Mouse (Mus musculus) ES-Bruce4 (cell line): ENCODE results near the gene Fank1. TPM values are rescaled to one million over a fixed set of nuclear protein-coding genes. Genes with fewer than 3 reads are reported as not detected.

ENCODE experiments used
- H3K27ac ChIP-seq: 2 replicates; pipeline ENCODE4 v1.5.1; 2012; ENCODE audit warnings: low read length, inconsistent platforms; ENCODE audit not compliant: insufficient read depth
- H3K27me3 ChIP-seq: 2 replicates; pipeline ENCODE4 v1.6.1; 2012; ENCODE audit warnings: mild to moderate bottlenecking, low read length, inconsistent platforms; ENCODE audit not compliant: control insufficient read depth, poor library complexity, insufficient read depth, severe bottlenecking
- H3K36me3 ChIP-seq: 2 replicates; pipeline ENCODE4 v1.6.1; 2012; ENCODE audit warnings: inconsistent platforms, mild to moderate bottlenecking, low read length, moderate library complexity; ENCODE audit not compliant: control insufficient read depth, poor library complexity, insufficient read depth, severe bottlenecking
- H3K4me1 ChIP-seq: one replicate; pipeline ENCODE4 v1.8.1; 2011; ENCODE audit warnings: low read length; ENCODE audit not compliant: control insufficient read depth, insufficient read depth
- H3K4me3 ChIP-seq: 2 replicates; pipeline ENCODE4 v1.5.1; 2011; ENCODE audit warnings: low read depth, mild to moderate bottlenecking, low read length
- H3K9ac ChIP-seq: 2 replicates; pipeline ENCODE4 v1.6.1; 2012; ENCODE audit warnings: low read depth, mild to moderate bottlenecking, inconsistent platforms; ENCODE audit not compliant: poor library complexity, severe bottlenecking
- H3K9me3 ChIP-seq: replicated peaks from 2 replicates; pipeline ENCODE4 v1.6.1; 2012; ENCODE audit warnings: mild to moderate bottlenecking, low read length, inconsistent platforms; ENCODE audit not compliant: control insufficient read depth, poor library complexity, insufficient read depth, severe bottlenecking
- CTCF ChIP-seq: IDR thresholded peaks from one replicate; pipeline ENCODE4 v1.8.1; 2011; ENCODE audit warnings: low read depth, low read length
- EP300 ChIP-seq: IDR thresholded peaks from 2 replicates; pipeline ENCODE4 v1.6.1; 2011; ENCODE audit warnings: low read depth, low read length; ENCODE audit not compliant: insufficient read depth
- POLR2A ChIP-seq: IDR thresholded peaks from one replicate; pipeline ENCODE4 v1.8.1; 2011; ENCODE audit warnings: low read length; ENCODE audit not compliant: insufficient read depth
- polyA plus RNA-seq: library from polyadenylated mRNA; stranded (reverse); fragments of >200 nt; gene quantifications from 2 replicates; pipeline ENCODE4 v1.2.4, GENCODE M21; 2011; ENCODE audit warnings: low read depth; ENCODE audit not compliant: missing spikeins, insufficient read depth, insufficient read length

Fank1 gene
- polyA plus RNA-seq, 1 experiment, result 3.1 TPM

DNA sequence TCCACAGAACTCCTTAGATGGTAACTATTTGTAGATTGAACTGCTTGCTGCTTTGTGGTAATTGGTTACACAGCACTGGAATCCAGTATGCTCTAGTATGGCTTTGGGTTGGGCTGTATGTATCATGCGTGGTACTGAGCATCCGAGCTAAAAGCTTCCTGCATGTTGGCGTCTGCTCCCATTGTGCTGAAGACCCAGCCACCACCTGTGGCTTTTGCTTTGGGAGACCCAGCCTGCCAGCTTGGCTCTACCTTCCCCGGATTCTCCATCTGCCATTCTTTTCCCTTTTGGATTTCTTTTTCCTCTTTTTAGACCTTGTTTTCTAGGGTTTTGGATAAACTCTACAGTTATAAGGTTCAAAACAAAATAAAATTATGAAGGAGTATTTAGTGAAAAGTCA, 13.5 kb downstream of the Fank1 start:
- H3K9me3 ChIP-seq, result no peaks in the 10 kb centered on the region
- H3K27ac ChIP-seq, result no peak overlapping the region
- H3K4me1 ChIP-seq, result no peaks in the 10 kb centered on the region
- H3K36me3 ChIP-seq, result no peaks in the 10 kb centered on the region
- H3K27me3 ChIP-seq, result no peaks in the 10 kb centered on the region
- TF ChIP-seq POLR2A, result no peak
- TF ChIP-seq CTCF, result no peak
- no peak for TF ChIP-seq EP300
- H3K4me3 ChIP-seq, result no peak overlapping the region
- no peak overlapping the region for H3K9ac ChIP-seq

DNA sequence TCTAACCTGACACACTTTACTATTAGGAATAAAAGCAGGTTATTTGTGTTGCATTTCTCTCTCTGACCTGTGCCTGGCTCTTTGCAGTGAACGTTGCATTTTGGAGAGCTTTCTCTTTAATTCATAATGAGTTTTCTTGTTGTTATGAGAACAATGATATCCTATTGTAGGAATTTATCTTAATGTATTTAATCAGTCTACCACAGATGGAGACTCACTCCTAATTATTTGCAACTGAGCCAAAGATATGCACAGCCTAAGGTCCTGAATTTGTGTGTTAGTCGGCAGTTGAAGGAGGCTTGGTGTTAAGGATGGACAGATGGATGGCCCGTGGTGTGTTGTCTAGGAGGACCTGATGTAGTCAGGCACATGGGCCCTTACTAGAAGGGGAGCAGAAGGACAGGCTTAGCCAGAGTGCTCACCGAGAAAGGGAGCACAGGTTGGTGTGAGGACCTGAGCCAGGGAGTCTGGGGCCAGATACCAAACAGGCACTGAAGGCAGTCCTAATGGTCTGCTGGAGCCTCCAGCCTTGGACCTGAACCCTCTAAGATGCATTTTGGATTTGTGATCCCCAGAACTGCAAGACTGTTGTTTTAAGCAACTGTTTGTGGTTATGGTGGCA, 14.1 kb downstream of the Fank1 start:
- H3K4me1 ChIP-seq, result no peaks in the 10 kb centered on the region
- TF ChIP-seq EP300, result no peak
- no peak for TF ChIP-seq CTCF
- no peak for TF ChIP-seq POLR2A

DNA sequence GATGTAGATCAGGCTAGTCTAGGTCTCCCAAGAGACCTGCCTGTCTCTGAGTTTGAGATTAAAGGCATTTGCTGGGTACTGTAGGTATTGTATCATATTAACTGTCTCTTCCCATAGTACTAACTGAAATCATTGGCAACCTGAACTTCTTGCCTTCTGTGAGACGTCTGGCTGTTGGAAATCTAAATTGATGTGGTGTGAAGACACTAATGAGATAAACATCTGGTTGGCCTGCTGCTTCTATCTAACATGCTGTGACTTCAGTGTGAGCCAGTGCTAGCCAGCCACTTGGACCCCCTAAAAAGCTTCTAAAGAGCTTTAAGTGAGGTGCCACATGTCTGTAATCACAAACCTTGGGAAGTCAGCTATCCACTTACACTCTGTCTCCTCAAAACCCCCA, 16.1 kb downstream of the Fank1 start:
- Histone ChIP-seq H3K27me3 (no peaks in the 10 kb centered on the region), H3K27ac (no peak overlapping the region), H3K4me3 (no peak overlapping the region), H3K9me3 (no peaks in the 10 kb centered on the region), H3K36me3 (no peaks in the 10 kb centered on the region), H3K9ac (no peak overlapping the region), H3K4me1 (no peaks in the 10 kb centered on the region)
- no peak for TF ChIP-seq CTCF
- TF ChIP-seq POLR2A, result no peak
- TF ChIP-seq EP300, result no peak

More for the DNA sequence above, 14.1 kb downstream of the Fank1 start:
- no peak overlapping the region for H3K27ac ChIP-seq
- no peak overlapping the region for H3K4me3 ChIP-seq
- H3K9ac ChIP-seq, result no peak overlapping the region
- no peaks in the 10 kb centered on the region for H3K36me3 ChIP-seq
- no peaks in the 10 kb centered on the region for H3K27me3 ChIP-seq
- H3K9me3 ChIP-seq, result no peaks in the 10 kb centered on the region

DNA sequence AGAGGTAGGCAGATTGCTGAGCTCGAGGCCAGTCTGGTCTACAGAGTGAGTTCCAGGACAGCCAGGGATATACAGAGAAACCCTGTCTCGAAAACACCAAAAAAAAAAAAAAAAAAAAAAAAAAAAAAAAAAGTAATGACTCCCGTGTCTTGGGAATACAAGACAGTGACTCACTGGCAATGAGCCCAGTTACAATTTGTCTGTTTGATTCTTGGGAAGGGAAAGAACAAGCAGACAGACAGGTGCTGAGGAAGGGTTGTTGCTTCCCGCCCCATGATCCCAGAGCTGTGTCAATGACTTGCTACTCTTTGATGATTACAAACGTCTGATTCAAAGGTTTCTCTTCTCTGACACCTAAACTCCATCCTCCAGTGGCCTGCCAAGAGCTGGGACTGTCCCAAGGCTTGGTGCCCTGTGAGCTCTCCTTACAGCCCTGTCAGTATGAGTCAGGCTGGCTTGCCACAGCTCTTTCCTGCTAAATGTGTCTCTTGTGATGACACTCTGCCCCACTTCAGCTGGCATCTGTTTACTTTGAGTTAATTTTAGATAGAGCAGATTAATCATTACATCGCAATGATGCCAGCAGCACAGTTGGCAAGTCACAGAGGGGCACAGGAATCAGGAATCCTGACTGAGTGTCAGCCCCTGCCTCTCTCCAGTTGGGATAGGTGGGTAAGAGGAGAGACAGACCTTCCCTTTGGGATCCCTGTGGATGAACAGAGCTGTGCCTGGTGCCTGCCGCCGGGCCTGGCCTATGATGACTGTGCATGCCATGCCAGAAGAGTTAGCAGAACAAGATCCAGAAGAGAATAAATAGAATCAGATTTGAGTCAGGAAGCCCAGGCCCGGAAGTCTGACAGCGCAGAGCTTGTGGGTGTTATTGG, 16.8 kb downstream of the Fank1 start:
- TF ChIP-seq CTCF (no peak), POLR2A (no peak), EP300 (no peak)
- H3K9ac ChIP-seq, result no peak overlapping the region
- H3K4me1 ChIP-seq, result no peaks in the 10 kb centered on the region
- H3K36me3 ChIP-seq, result no peaks in the 10 kb centered on the region
- H3K9me3 ChIP-seq, result no peaks in the 10 kb centered on the region
- no peak overlapping the region for H3K4me3 ChIP-seq
- no peaks in the 10 kb centered on the region for H3K27me3 ChIP-seq
- H3K27ac ChIP-seq, result no peak overlapping the region

DNA sequence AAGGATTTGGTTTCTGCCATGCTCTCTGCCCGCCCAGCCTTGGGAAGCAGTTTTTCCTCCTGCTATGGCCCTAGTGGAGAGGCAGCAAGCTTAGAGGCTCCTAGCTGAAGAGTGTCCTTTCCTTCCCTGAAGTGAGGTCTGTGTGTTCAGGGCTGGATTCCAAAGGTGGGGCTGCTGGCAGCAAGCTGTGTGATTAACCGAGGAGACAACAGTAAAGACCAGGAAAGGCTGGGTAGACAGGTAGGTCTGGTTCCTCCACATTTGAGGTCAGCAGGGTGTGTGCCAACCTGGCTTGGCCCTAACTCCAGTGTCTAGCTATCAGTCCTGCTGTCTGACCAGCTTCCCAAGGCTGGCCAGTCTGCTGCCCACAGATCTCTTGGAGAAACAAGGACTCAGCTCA, 18.1 kb downstream of the Fank1 start:
- no peaks in the 10 kb centered on the region for H3K36me3 ChIP-seq
- H3K27me3 ChIP-seq, result no peaks in the 10 kb centered on the region
- no peak for TF ChIP-seq EP300
- no peak for TF ChIP-seq POLR2A
- TF ChIP-seq CTCF, result no peak
- H3K4me1 ChIP-seq, result no peaks in the 10 kb centered on the region
- no peaks in the 10 kb centered on the region for H3K9me3 ChIP-seq
- H3K4me3 ChIP-seq, result no peak overlapping the region
- H3K27ac ChIP-seq, result no peak overlapping the region
- no peak overlapping the region for H3K9ac ChIP-seq

DNA sequence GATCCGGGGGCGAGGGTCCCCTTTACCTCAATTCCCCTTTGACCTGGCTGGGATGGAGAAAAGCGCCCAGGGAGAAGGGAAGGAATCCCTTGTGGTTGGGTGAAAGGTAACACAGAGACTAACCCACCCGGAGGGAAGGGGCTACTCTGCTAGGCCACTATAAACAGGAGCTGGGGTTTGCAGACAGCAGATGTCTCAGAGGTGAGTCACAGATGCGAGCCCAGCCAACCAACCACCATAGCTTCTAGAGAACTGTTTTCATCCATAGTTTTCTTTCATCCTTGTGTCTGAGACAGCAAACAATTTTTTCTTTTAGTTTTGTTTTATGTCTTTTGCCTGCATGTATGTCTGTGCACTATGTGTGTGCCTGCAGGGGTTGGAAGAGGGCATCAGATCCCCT, 23.3 kb downstream of the Fank1 start:
- no peak overlapping the region for H3K9ac ChIP-seq
- H3K9me3 ChIP-seq, result no peaks in the 10 kb centered on the region
- no peak overlapping the region for H3K27ac ChIP-seq
- no peak for TF ChIP-seq EP300
- no peak for TF ChIP-seq CTCF
- TF ChIP-seq POLR2A, result no peak
- no peaks in the 10 kb centered on the region for H3K36me3 ChIP-seq
- no peaks in the 10 kb centered on the region for H3K27me3 ChIP-seq
- H3K4me1 ChIP-seq, result no peaks in the 10 kb centered on the region
- H3K4me3 ChIP-seq, result no peak overlapping the region
